Mouse (Mus musculus) C3H10T1/2 (cell line): ENCODE results near the gene Mcm9. TPM values are rescaled to one million over a fixed set of nuclear protein-coding genes. Genes with fewer than 3 reads are reported as not detected.

ENCODE experiments used
- polyA plus RNA-seq, 2 experiments: library from polyadenylated mRNA; unstranded; fragments of >200 nt; fragmentation: generic; extraction: Trizol; gene quantifications; one replicate each; pipeline ENCODE4 v1.2.1; 2012; ENCODE audit warnings: missing spikeins in 2 of 2

Mcm9 gene
- polyA plus RNA-seq = 1 to 10 TPM; 1.3 to 5.3 TPM

GRCm38 (mm10) chr10:53630339-53630738, at the start of gene Mcm9:
Gene Mcm9, minus strand, starts transcription at chr10:53630439.

GRCm38 (mm10) chr10:53596677-53597120, 33.5 kb downstream of the Mcm9 start, which contains the start of gene Asf1a:
Gene Asf1a, plus strand, starts transcription at chr10:53596757.

Other genes starting within 250 kb of the Mcm9 start
- gene Asf1a, start 33.7 kb downstream of the Mcm9 start, polyA plus RNA-seq = 10 to 100 TPM in 1 of 2 experiments, 1 to 10 TPM in 1; 3.4 to 16.1 TPM
- gene Fam184a, start 120.7 kb upstream of the Mcm9 start, polyA plus RNA-seq = not detected